Mouse (Mus musculus) testis, adult 2 months (tissue): Measurements from ENCODE around the gene Fer1l4.

ENCODE experiments used
- CTCF ChIP-seq: fragments of 200-500 bp; IDR thresholded peaks from 2 replicates; pipeline ENCODE4 v1.5.1; 2012; ENCODE audit warnings: low read depth, mild to moderate bottlenecking, inconsistent platforms, low read length, moderate library complexity; ENCODE audit not compliant: control insufficient read depth, insufficient read depth, insufficient replicate concordance
- POLR2A ChIP-seq: fragments of 200-500 bp; IDR thresholded peaks from 2 replicates; pipeline ENCODE4 v1.6.1; 2012; ENCODE audit warnings: low read depth, mild to moderate bottlenecking, inconsistent platforms, low read length, moderate library complexity; ENCODE audit not compliant: control insufficient read depth

- TF ChIP-seq CTCF (no peak), POLR2A (no peak)
Observed at GRCm38 (mm10) chr2:156077461-156077860, 24.7 kb upstream of the Fer1l4 start.
